In the genomic region with DNA sequence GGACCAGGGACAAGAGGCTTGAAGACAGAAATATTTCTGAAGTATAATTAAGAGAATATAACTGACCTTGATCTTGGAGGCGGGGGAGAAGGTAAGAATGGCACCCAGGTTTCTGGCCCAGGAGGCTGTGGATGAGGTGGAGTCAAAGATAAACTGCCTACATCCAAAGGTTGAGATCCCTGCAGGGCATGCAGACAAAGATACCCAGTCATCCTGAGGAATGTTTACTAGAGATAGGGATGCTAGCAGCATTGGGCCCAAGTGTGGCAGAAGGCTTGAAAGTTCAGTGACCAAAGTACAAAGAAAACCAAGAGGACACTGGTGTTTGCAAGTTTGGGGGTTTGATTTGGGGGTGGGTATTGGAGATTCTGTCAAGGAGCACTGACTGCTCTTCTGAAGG, we compare ENCODE assay signal across 21 mouse cellular contexts. TPM values are rescaled to one million over a fixed set of nuclear protein-coding genes. Genes with fewer than 3 reads are reported as not detected.
DNase-seq lines count a peak whose midpoint lies in the region; ATAC-seq and TF ChIP-seq lines count a peak whose summit lies in the region.
"Had no signal": no experiment of that assay in that cellular context is flagged by ENCODE, and none has a peak within 500 bp of the region (broad histone marks: within the 10 kb centered on the region; RNA-seq: fewer than 3 reads in every experiment).

No protein-coding gene starts in this region.

- H3K27ac ChIP-seq in heart, embryonic 12.5 days (ENCODE audit: poor library complexity, severe bottlenecking), result no peak overlapping the region
- peak overlapping the region; percentile 84 for H3K27ac ChIP-seq in MEL (ENCODE audit: control insufficient read depth, low read depth, low read length)
- H3K27ac ChIP-seq in liver, embryonic 16.5 days (ENCODE audit: low read length), result peak overlapping the region; percentile 94
- no peak overlapping the region for H3K27ac ChIP-seq in forebrain, embryonic 10.5 days
- H3K27ac ChIP-seq: limb, embryonic 12.5 days; neural tube, embryonic 13.5 days had no signal

- intact Hi-C loops in heart, postnatal 25 days (cut with DNase I), result no loop called here

- H3K4me3 ChIP-seq in heart, embryonic 12.5 days, result no peak overlapping the region
- H3K4me3 ChIP-seq in MEL (ENCODE audit: control insufficient read depth in 1 of 2, insufficient read depth in 1 of 2, low read depth in 2 of 2, low read length in 2 of 2), result peak overlapping the region; percentile 19 to 98; a peak in 3 of 4 replicates
- peak overlapping the region; percentile 90 for H3K4me3 ChIP-seq in erythroblast, embryonic 14.5 days (replicated peaks)
- H3K4me3 ChIP-seq in liver, embryonic 16.5 days (ENCODE audit: low read depth, low read length), result peak overlapping the region; percentile 96
- H3K4me3 ChIP-seq in forebrain, embryonic 10.5 days, result no peak overlapping the region

- DNase-seq in heart, postnatal 25 days (ENCODE audit: low spot score), result no peak
- DNase-seq in MEL (ENCODE audit: low read depth, low spot score), result peak; percentile 61
- no peak for DNase-seq in forebrain, embryonic 10.5 days (ENCODE audit: extremely low spot score, low spot score)
- no peak for DNase-seq in cerebellum, adult 18-20 months
- DNase-seq in kidney, postnatal 4 days, result no peak
- DNase-seq: adrenal gland, postnatal 25 days; cerebellum, postnatal 10 days; kidney, adult 18-20 months; kidney, postnatal 10 days; layer of hippocampus, adult 9-11 months; lung, postnatal 10 days; right cerebral cortex, postnatal 25 days had no signal

- ATAC-seq in heart, embryonic 12.5 days (ENCODE audit: insufficient number of reproducible peaks, low FRiP score), result peak; percentile 75
- peak; percentile 85 for ATAC-seq in liver, embryonic 16.5 days (ENCODE audit: low read depth)
- ATAC-seq: forebrain, embryonic 16.5 days had no signal

- H3K4me1 ChIP-seq in heart, embryonic 12.5 days (replicated peaks), result peaks cover 7% of the 10 kb centered on the region
- H3K4me1 ChIP-seq in MEL (ENCODE audit: control insufficient read depth in 1 of 2, insufficient read depth in 2 of 2, low read length in 2 of 2), result peaks cover 6 to 18% of the 10 kb centered on the region in 2 experiments
- H3K4me1 ChIP-seq in erythroblast, embryonic 14.5 days (ENCODE audit: control insufficient read depth), result peaks cover 73% of the 10 kb centered on the region
- H3K4me1 ChIP-seq in liver, embryonic 16.5 days (ENCODE audit: control insufficient read depth, low read depth, low read length), result peaks cover 33% of the 10 kb centered on the region
- peaks cover 23% of the 10 kb centered on the region for H3K4me1 ChIP-seq in forebrain, embryonic 10.5 days

- TF ChIP-seq EP300 in MEL (IDR thresholded peaks at IDR 0.05; ENCODE audit: low read depth in 1 of 2, low read length in 2 of 2), result peak in 1 of 2 experiments; percentile 70; a peak in 2 of 4 replicates

- no peaks in the 10 kb centered on the region for H3K9me3 ChIP-seq in heart, embryonic 12.5 days (replicated peaks)
- no peaks in the 10 kb centered on the region for H3K9me3 ChIP-seq in MEL (replicated peaks; ENCODE audit: insufficient read depth, low read length)
- H3K9me3 ChIP-seq in erythroblast, embryonic 14.5 days (ENCODE audit: control insufficient read depth, low read length), result no peaks in the 10 kb centered on the region
- no peaks in the 10 kb centered on the region for H3K9me3 ChIP-seq in liver, embryonic 16.5 days (replicated peaks; ENCODE audit: control insufficient read depth, low read length)
- H3K9me3 ChIP-seq in forebrain, embryonic 10.5 days, result no peaks in the 10 kb centered on the region
- H3K9me3 ChIP-seq: embryonic facial prominence, embryonic 15.5 days; hindbrain, embryonic 10.5 days; limb, embryonic 12.5 days; neural tube, embryonic 13.5 days had no signal

- TF ChIP-seq RAD21 in MEL (IDR thresholded peaks at IDR 0.05; ENCODE audit: low read depth, low read length), result no peak

- peaks cover 10% of the 10 kb centered on the region for H3K36me3 ChIP-seq in heart, embryonic 12.5 days
- peaks cover 6 to 33% of the 10 kb centered on the region in 2 experiments for H3K36me3 ChIP-seq in MEL (ENCODE audit: control insufficient read depth in 1 of 2, insufficient read depth in 2 of 2, low read length in 2 of 2)
- peaks cover 33% of the 10 kb centered on the region for H3K36me3 ChIP-seq in erythroblast, embryonic 14.5 days (ENCODE audit: control insufficient read depth)
- peaks cover 9% of the 10 kb centered on the region for H3K36me3 ChIP-seq in liver, embryonic 16.5 days (ENCODE audit: control insufficient read depth, insufficient read depth)
- H3K36me3 ChIP-seq in forebrain, embryonic 10.5 days (replicated peaks), result peaks cover 14% of the 10 kb centered on the region

- WGBS in heart, embryonic 12.5 days, result 76% methylated on average over 1 of the region's 1 CpGs
- 29% methylated on average over 1 of the region's 1 CpGs for WGBS in liver, embryonic 16.5 days (ENCODE audit: insufficient replicate concordance)
- 87% methylated on average over 1 of the region's 1 CpGs for WGBS in forebrain, embryonic 10.5 days

- no peak overlapping the region for H3K9ac ChIP-seq in heart, embryonic 12.5 days
- H3K9ac ChIP-seq in MEL (ENCODE audit: control insufficient read depth, low read depth, low read length, poor library complexity, severe bottlenecking), result peak overlapping the region; percentile 98
- peak overlapping the region; percentile 96 for H3K9ac ChIP-seq in liver, embryonic 16.5 days (ENCODE audit: low read depth, low read length)
- H3K9ac ChIP-seq: embryonic facial prominence, embryonic 15.5 days had no signal

- H3K79me2 ChIP-seq in MEL (ENCODE audit: control insufficient read depth, insufficient read depth, low read length, poor library complexity), result peaks cover 35% of the 10 kb centered on the region

- no peaks in the 10 kb centered on the region for H3K27me3 ChIP-seq in heart, embryonic 12.5 days (replicated peaks)
- no peaks in the 10 kb centered on the region for H3K27me3 ChIP-seq in MEL (ENCODE audit: control insufficient read depth in 1 of 2, insufficient read depth in 2 of 2, low read length in 2 of 2)
- H3K27me3 ChIP-seq in erythroblast, embryonic 14.5 days (ENCODE audit: control insufficient read depth), result no peaks in the 10 kb centered on the region
- no peaks in the 10 kb centered on the region for H3K27me3 ChIP-seq in liver, embryonic 16.5 days (ENCODE audit: control insufficient read depth, insufficient read depth, low read depth, low read length)
- H3K27me3 ChIP-seq in forebrain, embryonic 10.5 days (ENCODE audit: poor library complexity, severe bottlenecking), result no peaks in the 10 kb centered on the region
- H3K27me3 ChIP-seq: embryonic facial prominence, embryonic 15.5 days; limb, embryonic 12.5 days; neural tube, embryonic 13.5 days had no signal

- no peak for TF ChIP-seq CTCF in MEL (IDR thresholded peaks at IDR 0.05 in 2 of 3, conservative IDR thresholded peaks at IDR 0.05 in 1 of 3; ENCODE audit: control insufficient read depth in 1 of 3, insufficient read depth in 1 of 3, low read depth in 2 of 3, low read length in 3 of 3, poor library complexity in 1 of 3, severe bottlenecking in 1 of 3)

- H3K4me2 ChIP-seq in heart, embryonic 12.5 days, result no peak overlapping the region
- H3K4me2 ChIP-seq in liver, embryonic 16.5 days (ENCODE audit: low read depth, low read length), result peak overlapping the region; percentile 93

- no peak for TF ChIP-seq POLR2A in MEL (IDR thresholded peaks at IDR 0.05; ENCODE audit: control insufficient read depth in 1 of 2, insufficient read depth in 1 of 2, low read depth in 1 of 2, low read length in 2 of 2, poor library complexity in 1 of 2)

TF ChIP-seq in MEL, 35 proteins besides CTCF, POLR2A, EP300 and RAD21:
- 0 out of 2 replicates have a peak, but pooled peaks have one; percentile 2 for TF ChIP-seq NELFE (IDR thresholded peaks at IDR 0.05; ENCODE audit: low read depth, low read length)
- TF ChIP-seq ZNF384 (IDR thresholded peaks at IDR 0.05; ENCODE audit: low read depth, low read length), result no peak
- peak; percentile 55; the same call in 1 of the 2 replicates for TF ChIP-seq TCF12 (IDR thresholded peaks at IDR 0.05; ENCODE audit: low read depth, low read length)
- TF ChIP-seq TAL1 (IDR thresholded peaks at IDR 0.05; ENCODE audit: low read length), result peak; percentile 75
- peak; percentile 55; the same call in 1 of the 2 replicates for TF ChIP-seq GATA1 (IDR thresholded peaks at IDR 0.05; ENCODE audit: low read depth, low read length)

RNA-seq across cellular contexts. Expression of gene Metap2, which starts 5.9 kb away (rescaled TPM):
- 182 and 186 TPM in 2 replicates for polyA plus RNA-seq in heart, embryonic 12.5 days (2016; fragmentation: Nextera tagmentation; extraction: Ambion mirVana)
- 100 to 1,000 TPM; 111 to 131 TPM for total RNA-seq in heart, postnatal 25 days (2021)
- total RNA-seq in MEL (2012; rRNA removed), result 326 and 387 TPM in 2 replicates
- 1,000 to 10,000 TPM in 1 of 2 experiments, 100 to 1,000 TPM in 1; 921 to 2,567 TPM for polyA plus RNA-seq in MEL (2012; ENCODE audit: insufficient read depth in 1 of 2, insufficient read length in 2 of 2, low read depth in 1 of 2, low replicate concordance in 2 of 2, missing spikeins in 1 of 2)
- polyA plus RNA-seq in erythroblast, embryonic 14.5 days (2012), result 117 and 146 TPM in 2 replicates
- 161 TPM in 2 replicates for polyA plus RNA-seq in liver, embryonic 16.5 days (2015; fragmentation: Nextera tagmentation; extraction: Ambion mirVana)
- polyA plus RNA-seq in forebrain, embryonic 10.5 days (2016; fragmentation: Nextera tagmentation; extraction: Ambion mirVana), result 235 and 247 TPM in 2 replicates

RNA-seq across cellular contexts. Expression of gene Usp44, which starts 59.7 kb away (rescaled TPM):
- polyA plus RNA-seq in heart, embryonic 12.5 days (2016; fragmentation: Nextera tagmentation; extraction: Ambion mirVana), result 0.49 and 0.50 TPM in 2 replicates
- not detected for total RNA-seq in heart, postnatal 25 days (2021)
- total RNA-seq in MEL (2012; rRNA removed), result 0.07 and 0.12 TPM in 2 replicates
- 1 to 10 TPM in 1 of 2 experiments, not detected in 1; 1.4 TPM for polyA plus RNA-seq in MEL (2012; ENCODE audit: insufficient read depth in 1 of 2, insufficient read length in 2 of 2, low read depth in 1 of 2, low replicate concordance in 2 of 2, missing spikeins in 1 of 2)
- polyA plus RNA-seq in erythroblast, embryonic 14.5 days (2012), result not detected in 2 replicates
- polyA plus RNA-seq in liver, embryonic 16.5 days (2015; fragmentation: Nextera tagmentation; extraction: Ambion mirVana), result 0.87 and 1.1 TPM in 2 replicates
- 16.3 and 17.4 TPM in 2 replicates for polyA plus RNA-seq in forebrain, embryonic 10.5 days (2016; fragmentation: Nextera tagmentation; extraction: Ambion mirVana)
- total RNA-seq: adrenal gland, postnatal 25 days; left cerebral cortex, adult 8-10 months had no signal

Comparison
In these comparisons a context has a peak if more than half of its experiments do, and no peak if none do; other contexts are left out.
1. H3K27ac ChIP-seq: peak in MEL (single experiment) and liver, embryonic 16.5 days (single experiment); none in heart, embryonic 12.5 days (single experiment) and forebrain, embryonic 10.5 days (single experiment).
2. H3K4me3 ChIP-seq: peak in MEL (2 of 2), erythroblast, embryonic 14.5 days (single experiment) and liver, embryonic 16.5 days (single experiment); none in heart, embryonic 12.5 days (single experiment) and forebrain, embryonic 10.5 days (single experiment).